Mouse (Mus musculus): ENCODE measurements at regions not wholly inside any gene's neighbourhood (a gene's known extent, or its start where the extent isn't known, plus 50 kb on each side); places are given as distances from the start of the nearest gene placed in this dataset.

GRCm38 (mm10) chr11:113135261-113135660, 353.2 kb downstream of the Sox9 start:
- Histone ChIP-seq H3K27ac (ENCODE audit: insufficient read depth, low read depth, low read length) (no peak overlapping the region), H3K4me1 (ENCODE audit: control insufficient read depth, insufficient read depth, low read length) (peaks cover 22% of the 10 kb centered on the region), H3K4me3 (ENCODE audit: insufficient read depth, low read length) (no peak overlapping the region)
- TF ChIP-seq CTCF (IDR thresholded peaks at IDR 0.05; ENCODE audit: low read depth, low read length) (no peak), POLR2A (IDR thresholded peaks at IDR 0.05; ENCODE audit: borderline replicate concordance, low read depth, low read length) (no peak)

DNA sequence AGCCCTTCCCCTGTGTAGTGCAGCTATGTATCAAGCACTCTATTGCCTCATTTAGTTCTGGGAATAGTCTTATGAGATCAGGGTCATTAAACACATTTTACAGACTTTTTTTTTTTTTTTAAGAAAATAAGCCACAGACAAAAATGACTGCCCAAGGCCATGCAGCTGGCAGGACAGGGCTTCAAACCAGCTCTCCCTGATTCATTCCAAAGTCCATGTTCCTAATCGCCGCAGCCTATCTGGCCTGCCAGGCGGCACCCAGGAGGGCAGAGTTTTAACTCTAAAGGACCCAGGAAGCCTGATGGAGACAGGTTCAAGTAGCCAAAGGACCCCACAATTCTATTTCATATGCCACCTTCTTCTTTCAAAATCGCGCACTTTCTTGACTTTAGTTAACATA, 356.4 kb downstream of the Sox9 start:
- TF ChIP-seq CTCF (IDR thresholded peaks at IDR 0.05; ENCODE audit: low read depth, low read length) (no peak), POLR2A (IDR thresholded peaks at IDR 0.05; ENCODE audit: borderline replicate concordance, low read depth, low read length) (no peak)
- H3K4me1 ChIP-seq (ENCODE audit: control insufficient read depth, insufficient read depth, low read length) = peaks cover 19% of the 10 kb centered on the region
- H3K27ac ChIP-seq (ENCODE audit: insufficient read depth, low read depth, low read length) = no peak overlapping the region
- no peak overlapping the region for H3K4me3 ChIP-seq (ENCODE audit: insufficient read depth, low read length)

GRCm38 (mm10) chr11:113140595-113140994, 358.6 kb downstream of the Sox9 start:
- TF ChIP-seq POLR2A (IDR thresholded peaks at IDR 0.05; ENCODE audit: borderline replicate concordance, low read depth, low read length) = no peak
- TF ChIP-seq CTCF (IDR thresholded peaks at IDR 0.05; ENCODE audit: low read depth, low read length) = no peak
- Histone ChIP-seq H3K4me1 (ENCODE audit: control insufficient read depth, insufficient read depth, low read length) (0 out of 2 replicates have a peak, but pooled peaks cover under 1% of the 10 kb centered on the region), H3K4me3 (ENCODE audit: insufficient read depth, low read length) (no peak overlapping the region), H3K27ac (ENCODE audit: insufficient read depth, low read depth, low read length) (no peak overlapping the region)

GRCm38 (mm10) chr11:113142816-113143215, 360.8 kb downstream of the Sox9 start:
- no peak overlapping the region for H3K27ac ChIP-seq (ENCODE audit: insufficient read depth, low read depth, low read length)
- no peak overlapping the region for H3K4me3 ChIP-seq (ENCODE audit: insufficient read depth, low read length)
- peaks cover 5% of the 10 kb centered on the region; the same call in 1 of the 2 replicates for H3K4me1 ChIP-seq (ENCODE audit: control insufficient read depth, insufficient read depth, low read length)
- TF ChIP-seq CTCF (IDR thresholded peaks at IDR 0.05; ENCODE audit: low read depth, low read length) = no peak
- no peak for TF ChIP-seq POLR2A (IDR thresholded peaks at IDR 0.05; ENCODE audit: borderline replicate concordance, low read depth, low read length)

DNA sequence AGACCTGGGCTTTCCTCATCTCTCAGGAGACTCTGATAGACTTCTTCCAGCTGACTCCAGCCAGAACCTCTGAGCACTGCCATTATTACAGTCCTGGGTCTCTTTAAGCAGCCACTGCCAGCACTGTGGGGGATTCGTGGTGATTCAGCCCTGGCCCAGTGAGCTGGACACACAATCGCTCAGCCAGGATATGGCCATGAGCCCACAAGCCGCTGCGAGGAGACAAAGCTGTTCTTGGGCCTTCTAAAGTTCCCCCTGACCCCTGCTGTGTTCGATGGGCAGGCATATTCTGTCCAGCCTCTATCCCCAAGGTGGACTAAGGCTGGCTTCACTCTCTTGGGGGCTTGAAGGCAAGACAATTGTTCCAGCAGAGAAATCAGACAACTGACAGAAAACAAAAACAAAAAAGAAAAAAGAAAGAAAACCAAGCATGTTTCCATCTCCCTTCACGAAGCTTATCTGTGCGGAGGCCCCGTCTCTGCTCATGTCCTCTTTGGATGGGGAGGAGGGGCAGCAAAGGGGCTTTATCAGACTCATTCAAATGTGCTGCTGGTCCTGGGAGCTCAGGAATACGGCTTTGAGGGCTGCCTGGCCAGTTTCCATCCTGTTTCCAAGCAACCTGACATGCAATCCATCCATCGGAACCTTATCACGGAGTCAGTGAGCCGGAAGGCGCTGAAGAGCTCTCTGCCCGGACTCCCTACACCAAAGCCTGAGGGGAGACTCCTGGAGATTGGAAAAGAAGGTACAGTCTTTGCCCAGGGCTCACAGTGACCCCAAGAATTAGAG, 362.0 kb downstream of the Sox9 start:
- TF ChIP-seq POLR2A (IDR thresholded peaks at IDR 0.05; ENCODE audit: borderline replicate concordance, low read depth, low read length) = no peak
- Histone ChIP-seq H3K27ac (ENCODE audit: insufficient read depth, low read depth, low read length) (no peak overlapping the region), H3K4me3 (ENCODE audit: insufficient read depth, low read length) (no peak overlapping the region), H3K4me1 (ENCODE audit: control insufficient read depth, insufficient read depth, low read length) (peaks cover 5% of the 10 kb centered on the region; the same call in 1 of the 2 replicates)

- no peak for TF ChIP-seq CTCF (IDR thresholded peaks at IDR 0.05; ENCODE audit: low read depth, low read length)
- no peak for TF ChIP-seq POLR2A (IDR thresholded peaks at IDR 0.05; ENCODE audit: borderline replicate concordance, low read depth, low read length)
- H3K27ac ChIP-seq (ENCODE audit: insufficient read depth, low read depth, low read length) = no peak overlapping the region
- H3K4me1 ChIP-seq (ENCODE audit: control insufficient read depth, insufficient read depth, low read length) = peaks cover 5% of the 10 kb centered on the region; the same call in 1 of the 2 replicates
- no peak overlapping the region for H3K4me3 ChIP-seq (ENCODE audit: insufficient read depth, low read length)
Observed at GRCm38 (mm10) chr11:113145721-113146120, 363.7 kb downstream of the Sox9 start.

GRCm38 (mm10) chr11:113146762-113147161, 364.7 kb downstream of the Sox9 start:
- Histone ChIP-seq H3K4me3 (ENCODE audit: insufficient read depth, low read length) (no peak overlapping the region), H3K27ac (ENCODE audit: insufficient read depth, low read depth, low read length) (no peak overlapping the region), H3K4me1 (ENCODE audit: control insufficient read depth, insufficient read depth, low read length) (peaks cover 5% of the 10 kb centered on the region; the same call in 1 of the 2 replicates)
- TF ChIP-seq POLR2A (IDR thresholded peaks at IDR 0.05; ENCODE audit: borderline replicate concordance, low read depth, low read length) = no peak
- no peak for TF ChIP-seq CTCF (IDR thresholded peaks at IDR 0.05; ENCODE audit: low read depth, low read length)

- TF ChIP-seq POLR2A (IDR thresholded peaks at IDR 0.05; ENCODE audit: borderline replicate concordance, low read depth, low read length) = no peak
- TF ChIP-seq CTCF (IDR thresholded peaks at IDR 0.05; ENCODE audit: low read depth, low read length) = no peak
- Histone ChIP-seq H3K4me3 (ENCODE audit: insufficient read depth, low read length) (no peak overlapping the region), H3K4me1 (ENCODE audit: control insufficient read depth, insufficient read depth, low read length) (peaks cover 5% of the 10 kb centered on the region; the same call in 1 of the 2 replicates), H3K27ac (ENCODE audit: insufficient read depth, low read depth, low read length) (no peak overlapping the region)
Observed at GRCm38 (mm10) chr11:113147535-113148197, 365.6 kb downstream of the Sox9 start.

DNA sequence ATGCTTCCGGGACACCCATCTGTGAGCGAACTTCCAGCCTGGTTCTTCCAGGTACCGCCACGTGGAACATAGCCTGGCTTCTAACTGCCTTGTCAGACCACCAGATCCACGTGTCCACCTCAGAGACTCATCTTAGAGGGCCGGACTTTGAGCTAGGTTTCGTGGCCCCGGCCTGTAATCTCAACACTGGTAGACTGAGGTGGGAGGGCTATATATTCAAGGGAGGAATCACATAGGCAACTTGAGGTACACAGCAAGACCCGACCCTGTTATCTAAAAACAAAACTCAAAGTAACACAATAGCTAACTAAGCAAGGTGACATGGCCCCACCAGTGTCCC, 366.1 kb downstream of the Sox9 start:
- Histone ChIP-seq H3K4me1 (ENCODE audit: control insufficient read depth, insufficient read depth, low read length) (peaks cover 5% of the 10 kb centered on the region; the same call in 1 of the 2 replicates), H3K27ac (ENCODE audit: insufficient read depth, low read depth, low read length) (no peak overlapping the region), H3K4me3 (ENCODE audit: insufficient read depth, low read length) (no peak overlapping the region)
- TF ChIP-seq POLR2A (IDR thresholded peaks at IDR 0.05; ENCODE audit: borderline replicate concordance, low read depth, low read length) = no peak
- TF ChIP-seq CTCF (IDR thresholded peaks at IDR 0.05; ENCODE audit: low read depth, low read length) = no peak

- H3K4me1 ChIP-seq (ENCODE audit: control insufficient read depth, insufficient read depth, low read length) = no peaks in the 10 kb centered on the region
- TF ChIP-seq POLR2A (IDR thresholded peaks at IDR 0.05; ENCODE audit: borderline replicate concordance, low read depth, low read length) = no peak
- no peak for TF ChIP-seq CTCF (IDR thresholded peaks at IDR 0.05; ENCODE audit: low read depth, low read length)
- no peak overlapping the region for H3K27ac ChIP-seq (ENCODE audit: insufficient read depth, low read depth, low read length)
- no peak overlapping the region for H3K4me3 ChIP-seq (ENCODE audit: insufficient read depth, low read length)
Observed at GRCm38 (mm10) chr11:113155515-113155914, 373.5 kb downstream of the Sox9 start.

Measured in bone marrow macrophage, adult 2 months (primary cell).